Mouse (Mus musculus): ENCODE results near the gene Ccn5. TPM values are rescaled to one million over a fixed set of nuclear protein-coding genes. Genes with fewer than 3 reads are reported as not detected.

Ccn5 gene
- 0.88 and 0.99 TPM in 2 replicates for polyA plus RNA-seq (2012; ENCODE audit: insufficient read depth, insufficient read length, missing spikeins)

DNA sequence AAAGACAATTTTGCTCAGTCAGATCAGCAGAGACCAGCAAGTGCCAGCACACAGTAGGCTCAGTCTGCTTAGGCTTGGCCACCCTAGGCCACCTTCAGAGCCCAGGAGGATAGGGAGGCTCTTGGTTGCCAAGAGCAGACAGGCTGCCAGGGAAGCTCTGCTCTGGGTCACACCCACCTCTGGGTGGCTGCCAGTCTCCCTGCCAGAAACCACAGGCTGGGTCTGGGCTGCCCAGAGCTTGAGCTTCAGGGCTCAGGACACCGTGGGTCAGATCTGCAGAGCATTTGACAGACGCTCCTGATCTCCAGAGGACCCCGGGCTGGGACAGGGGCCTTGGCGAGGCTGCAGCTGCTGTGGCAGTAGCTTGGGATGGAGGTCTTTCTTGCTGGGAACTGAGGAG, at the start of gene Ccn5:
Ccn5 (plus strand) TSS at position 255 of the 400 bp plus-strand sequence.
- Histone ChIP-seq H3K27ac (replicated peaks; ENCODE audit: low read depth, low read length) (no peak within 1 kb of the TSS), H3K4me3 (ENCODE audit: insufficient read depth, low read depth, low read length) (no peak within 1 kb of the TSS), H3K4me1 (ENCODE audit: control insufficient read depth, insufficient read depth, insufficient read length, low read length) (peaks cover 3% of the 10 kb centered on the region; the same call in 1 of the 2 replicates)

DNA sequence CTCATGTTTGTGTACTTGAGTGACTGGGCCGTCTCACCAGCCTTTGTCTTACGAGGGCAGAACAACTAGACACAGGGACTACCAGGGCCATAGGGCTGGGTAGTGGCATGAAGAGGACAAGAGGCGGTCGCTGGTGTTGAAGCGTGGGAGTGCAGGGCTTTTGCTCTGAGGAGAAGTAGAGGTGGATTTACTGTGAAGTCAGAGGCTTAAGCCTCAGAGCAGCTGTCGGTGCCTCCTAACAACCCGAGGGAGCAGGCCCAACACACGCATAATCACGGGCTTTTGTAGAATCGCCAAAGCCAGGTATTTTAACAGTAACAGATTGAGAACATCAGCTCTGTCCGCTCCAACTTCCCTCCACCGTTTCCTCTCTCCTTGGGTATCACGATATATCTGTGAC, 44.0 kb upstream of the Ccn5 start:
- no peaks in the 10 kb centered on the region for H3K4me1 ChIP-seq (ENCODE audit: control insufficient read depth, insufficient read depth, insufficient read length, low read length)
- no peak overlapping the region for H3K4me3 ChIP-seq (ENCODE audit: insufficient read depth, low read depth, low read length)
- no peak overlapping the region for H3K27ac ChIP-seq (replicated peaks; ENCODE audit: low read depth, low read length)

DNA sequence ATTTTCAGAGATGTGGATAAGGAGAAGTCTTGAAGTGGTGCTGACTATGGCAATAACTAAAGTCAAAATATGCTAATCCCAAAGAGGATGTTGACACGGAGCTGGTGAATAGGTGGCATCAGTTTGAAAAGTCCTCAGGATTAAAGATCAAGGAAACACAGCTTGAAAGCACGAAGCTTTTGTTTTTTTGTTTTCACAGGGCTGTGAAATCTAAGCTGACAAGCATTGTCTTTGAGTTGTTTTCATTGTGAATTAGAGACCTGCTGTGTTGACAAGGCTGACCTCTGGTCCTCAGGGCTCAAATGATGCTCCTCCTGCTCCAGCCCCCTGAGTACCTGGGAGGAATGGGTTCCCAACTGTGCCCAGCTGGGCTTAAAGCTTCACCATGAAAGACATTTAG, 43.6 kb upstream of the Ccn5 start:
- no peak overlapping the region for H3K27ac ChIP-seq (replicated peaks; ENCODE audit: low read depth, low read length)
- H3K4me3 ChIP-seq (ENCODE audit: insufficient read depth, low read depth, low read length): no peak overlapping the region
- H3K4me1 ChIP-seq (ENCODE audit: control insufficient read depth, insufficient read depth, insufficient read length, low read length): no peaks in the 10 kb centered on the region

DNA sequence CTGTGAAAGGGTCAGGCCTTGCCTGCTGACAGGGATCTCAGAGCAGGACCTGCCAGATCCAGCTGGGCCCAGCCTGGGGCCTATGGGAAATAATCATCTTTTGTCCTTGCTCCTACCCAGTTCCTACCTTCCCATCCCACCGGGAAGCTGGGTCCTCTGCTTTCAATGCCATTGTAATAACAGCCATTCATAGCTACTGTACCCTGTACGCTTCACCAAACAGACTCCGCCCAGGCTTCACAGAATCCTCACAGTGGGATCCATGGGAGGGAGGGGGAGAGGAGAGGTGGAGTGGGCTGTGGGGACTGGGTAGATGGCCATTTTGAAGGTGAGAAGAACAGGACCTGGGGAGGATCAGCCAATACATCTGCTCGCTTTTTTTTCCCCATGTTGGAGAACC, 41.8 kb upstream of the Ccn5 start:
- Histone ChIP-seq H3K4me1 (ENCODE audit: control insufficient read depth, insufficient read depth, insufficient read length, low read length) (no peaks in the 10 kb centered on the region), H3K27ac (replicated peaks; ENCODE audit: low read depth, low read length) (no peak overlapping the region), H3K4me3 (ENCODE audit: insufficient read depth, low read depth, low read length) (no peak overlapping the region)

DNA sequence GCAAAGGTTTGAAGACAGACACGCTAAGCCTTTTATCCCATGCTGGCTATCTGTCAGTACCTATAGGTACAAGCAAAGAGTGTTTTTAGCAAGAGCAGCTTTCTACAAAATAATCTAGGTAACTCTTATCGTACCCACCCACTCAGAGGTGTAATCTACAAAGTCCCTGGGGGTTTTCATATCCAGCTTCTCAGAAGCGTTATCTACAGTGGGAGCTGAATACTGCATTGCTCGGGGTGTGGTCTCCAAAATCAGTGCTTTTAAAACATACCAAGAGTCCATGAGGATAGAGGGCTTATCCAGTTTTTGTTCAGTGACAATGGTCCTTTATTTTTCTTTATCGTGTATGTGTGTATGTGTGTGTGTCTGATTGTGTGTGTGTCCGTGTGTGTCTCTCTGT, 37.3 kb upstream of the Ccn5 start:
- H3K4me1 ChIP-seq (ENCODE audit: control insufficient read depth, insufficient read depth, insufficient read length, low read length): no peaks in the 10 kb centered on the region
- H3K4me3 ChIP-seq (ENCODE audit: insufficient read depth, low read depth, low read length): no peak overlapping the region
- H3K27ac ChIP-seq (replicated peaks; ENCODE audit: low read depth, low read length): no peak overlapping the region

DNA sequence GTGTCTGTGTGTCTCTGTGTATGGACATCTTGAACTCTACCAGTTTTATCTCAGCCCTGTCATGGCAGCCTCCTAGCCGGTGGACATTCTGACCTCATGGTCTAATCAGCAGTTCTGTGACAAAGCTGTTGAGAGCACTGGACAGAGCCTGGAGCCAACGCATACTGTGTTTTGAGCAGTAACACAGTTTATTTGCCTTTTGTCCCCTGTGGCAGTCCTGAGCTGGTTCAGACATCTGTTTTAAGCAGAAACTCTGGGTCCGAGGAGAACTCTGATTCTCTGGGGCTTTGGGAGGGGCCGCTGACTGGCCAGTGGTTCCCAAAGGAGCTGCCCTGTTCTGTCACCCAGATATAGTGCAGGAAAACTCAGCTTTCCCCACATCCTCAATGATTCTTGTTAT, 36.8 kb upstream of the Ccn5 start:
- Histone ChIP-seq H3K4me1 (ENCODE audit: control insufficient read depth, insufficient read depth, insufficient read length, low read length) (no peaks in the 10 kb centered on the region), H3K4me3 (ENCODE audit: insufficient read depth, low read depth, low read length) (no peak overlapping the region), H3K27ac (replicated peaks; ENCODE audit: low read depth, low read length) (no peak overlapping the region)

DNA sequence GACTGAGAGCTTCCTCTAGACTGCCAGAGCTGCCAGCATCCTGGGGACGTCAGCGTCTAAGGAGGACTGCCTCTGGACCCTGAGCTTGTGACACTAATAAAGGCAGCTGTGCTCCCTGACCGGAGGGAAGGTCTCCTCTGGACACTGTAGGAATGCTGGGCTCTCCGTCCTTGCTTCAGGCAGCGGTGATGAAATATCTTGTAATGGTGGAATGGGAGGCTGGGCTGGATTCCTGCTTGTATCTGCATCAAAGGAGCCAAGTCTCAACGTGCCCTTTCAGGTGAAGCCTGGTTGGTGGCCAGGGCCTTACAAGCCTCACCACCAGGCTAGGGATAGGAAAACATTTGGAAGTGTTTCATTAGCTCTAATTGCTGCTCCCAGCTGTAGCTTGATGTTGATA, 33.6 kb upstream of the Ccn5 start:
- no peaks in the 10 kb centered on the region for H3K4me1 ChIP-seq (ENCODE audit: control insufficient read depth, insufficient read depth, insufficient read length, low read length)
- H3K27ac ChIP-seq (replicated peaks; ENCODE audit: low read depth, low read length): no peak overlapping the region
- no peak overlapping the region for H3K4me3 ChIP-seq (ENCODE audit: insufficient read depth, low read depth, low read length)

DNA sequence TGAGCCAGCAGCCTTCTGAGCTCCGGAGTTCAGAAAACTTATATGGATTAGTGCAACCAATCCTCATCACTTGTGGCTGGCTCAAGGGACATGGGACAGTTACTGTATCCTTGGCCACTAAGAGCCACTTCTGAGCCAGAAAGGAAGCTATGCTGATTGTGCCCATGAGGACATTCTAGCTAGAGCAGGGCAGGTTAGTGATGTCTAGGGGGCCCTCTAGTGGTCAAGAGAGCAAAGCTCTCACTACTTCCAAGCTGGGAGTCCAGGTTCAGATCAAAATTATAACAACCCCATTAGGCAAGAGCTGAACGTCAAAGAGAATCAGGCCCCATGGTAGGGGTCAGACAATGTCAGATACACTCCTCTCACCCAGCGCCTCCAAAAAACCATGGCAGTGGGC, 33.0 kb upstream of the Ccn5 start:
- no peak overlapping the region for H3K4me3 ChIP-seq (ENCODE audit: insufficient read depth, low read depth, low read length)
- no peaks in the 10 kb centered on the region for H3K4me1 ChIP-seq (ENCODE audit: control insufficient read depth, insufficient read depth, insufficient read length, low read length)
- H3K27ac ChIP-seq (replicated peaks; ENCODE audit: low read depth, low read length): no peak overlapping the region

DNA sequence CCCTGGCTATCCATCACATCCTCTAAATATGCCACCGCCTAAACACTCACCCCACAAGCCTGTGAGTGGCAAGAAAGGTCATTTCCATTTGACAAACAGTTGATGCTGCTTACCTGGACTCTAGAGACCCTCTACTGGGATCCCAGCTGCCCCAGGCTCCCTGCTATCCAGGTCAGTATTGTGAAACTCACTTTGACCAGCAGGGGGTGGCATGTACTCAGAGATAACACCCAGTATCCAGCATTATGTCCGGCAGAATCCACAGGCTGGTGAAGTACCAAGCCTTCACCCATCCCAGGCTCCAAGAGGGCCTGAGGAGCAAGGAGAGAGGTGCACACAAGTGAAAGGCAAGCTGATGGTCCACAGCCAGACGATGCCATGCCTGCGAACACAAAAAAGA, 32.2 kb upstream of the Ccn5 start:
- Histone ChIP-seq H3K27ac (replicated peaks; ENCODE audit: low read depth, low read length) (no peak overlapping the region), H3K4me1 (ENCODE audit: control insufficient read depth, insufficient read depth, insufficient read length, low read length) (no peaks in the 10 kb centered on the region)

DNA sequence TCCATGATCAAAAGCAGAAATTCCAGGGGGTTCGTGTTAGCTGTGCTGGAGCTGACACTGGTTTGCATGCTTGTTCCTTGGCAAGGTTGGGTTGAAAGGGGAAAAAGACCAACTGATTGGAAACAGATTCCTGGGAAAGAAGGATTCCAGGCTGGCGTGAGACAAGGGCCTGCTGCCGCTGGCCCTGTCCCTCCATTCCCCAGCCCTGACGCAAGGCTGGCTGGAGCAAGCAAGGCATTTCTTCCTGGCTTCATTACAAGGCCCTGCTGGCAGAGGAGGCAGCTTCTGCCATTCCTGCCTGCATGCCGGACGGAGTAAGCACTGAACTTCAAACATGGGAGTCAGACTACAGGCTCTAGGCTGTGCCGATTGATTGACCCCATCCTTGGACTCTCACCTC, 22.2 kb upstream of the Ccn5 start:
- H3K4me1 ChIP-seq (ENCODE audit: control insufficient read depth, insufficient read depth, insufficient read length, low read length): peaks cover 2% of the 10 kb centered on the region; the same call in 1 of the 2 replicates
- no peak overlapping the region for H3K4me3 ChIP-seq (ENCODE audit: insufficient read depth, low read depth, low read length)
- no peak overlapping the region for H3K27ac ChIP-seq (replicated peaks; ENCODE audit: low read depth, low read length)

More for the DNA sequence above, 32.2 kb upstream of the Ccn5 start:
- no peak overlapping the region for H3K4me3 ChIP-seq (ENCODE audit: insufficient read depth, low read depth, low read length)

DNA sequence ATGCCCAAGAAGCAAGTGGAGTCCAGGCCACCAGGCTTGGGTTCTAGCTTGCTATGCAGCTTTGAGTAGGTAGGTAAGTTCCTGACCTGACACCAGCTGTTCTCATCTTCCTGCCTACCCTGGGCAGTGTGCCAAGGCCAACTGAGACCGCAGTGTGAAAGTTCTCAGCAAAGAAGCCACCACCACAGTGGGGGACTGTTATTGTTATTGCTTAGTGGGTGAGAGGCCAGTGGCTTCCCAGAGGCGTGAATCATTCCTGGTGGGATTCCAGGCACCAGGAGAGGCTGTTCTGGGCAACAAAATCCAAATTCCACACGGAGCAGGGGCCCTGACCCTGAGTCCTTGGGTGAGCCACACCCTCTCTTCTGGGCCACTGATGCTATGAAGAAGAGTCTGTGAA, 19.8 kb upstream of the Ccn5 start:
- Histone ChIP-seq H3K4me3 (ENCODE audit: insufficient read depth, low read depth, low read length) (no peak overlapping the region), H3K4me1 (ENCODE audit: control insufficient read depth, insufficient read depth, insufficient read length, low read length) (peaks cover 4% of the 10 kb centered on the region; the same call in 1 of the 2 replicates), H3K27ac (replicated peaks; ENCODE audit: low read depth, low read length) (no peak overlapping the region)

DNA sequence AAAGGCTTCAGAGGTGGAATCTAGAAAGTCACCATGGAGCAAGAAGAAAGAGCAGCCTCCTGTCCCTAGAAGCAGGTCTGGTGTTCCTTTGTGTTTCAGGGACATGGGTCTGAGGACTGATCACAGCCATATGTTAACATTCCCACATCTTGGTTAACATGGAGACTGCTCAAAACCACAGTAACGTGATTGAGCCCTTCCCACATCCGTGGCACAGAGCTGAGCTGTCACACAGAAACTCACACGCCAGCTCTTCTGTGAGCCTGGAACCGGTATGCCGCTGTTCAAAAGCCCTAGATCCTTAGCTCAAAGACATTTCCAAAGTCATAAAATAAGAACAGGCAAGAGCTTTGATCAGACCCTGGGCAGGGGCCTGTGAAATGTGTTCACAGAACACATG, 19.3 kb upstream of the Ccn5 start:
- H3K4me1 ChIP-seq (ENCODE audit: control insufficient read depth, insufficient read depth, insufficient read length, low read length): peaks cover 4% of the 10 kb centered on the region; the same call in 1 of the 2 replicates
- no peak overlapping the region for H3K4me3 ChIP-seq (ENCODE audit: insufficient read depth, low read depth, low read length)
- H3K27ac ChIP-seq (replicated peaks; ENCODE audit: low read depth, low read length): no peak overlapping the region

DNA sequence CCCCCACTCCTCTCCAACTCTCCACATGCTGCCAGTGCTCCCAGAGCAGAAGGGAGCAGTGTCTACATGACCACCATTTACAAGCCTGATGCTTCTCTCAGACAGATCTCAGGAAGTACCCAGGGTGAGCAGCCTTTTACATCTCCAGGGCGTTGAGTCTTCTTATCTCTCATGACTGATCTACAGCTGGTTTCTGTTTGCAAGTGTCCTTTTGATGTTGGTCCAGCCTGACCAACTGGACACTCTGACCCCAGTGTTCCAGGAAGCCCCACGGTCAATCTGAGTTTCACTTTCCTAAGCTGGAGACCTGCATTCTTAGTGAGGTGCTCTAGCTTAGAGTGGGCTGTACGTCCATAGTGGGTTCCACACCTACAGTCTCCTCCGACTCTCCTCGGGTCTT, 16.8 kb upstream of the Ccn5 start:
- Histone ChIP-seq H3K4me3 (ENCODE audit: insufficient read depth, low read depth, low read length) (no peak overlapping the region), H3K4me1 (ENCODE audit: control insufficient read depth, insufficient read depth, insufficient read length, low read length) (peaks cover 4% of the 10 kb centered on the region; the same call in 1 of the 2 replicates), H3K27ac (replicated peaks; ENCODE audit: low read depth, low read length) (no peak overlapping the region)

DNA sequence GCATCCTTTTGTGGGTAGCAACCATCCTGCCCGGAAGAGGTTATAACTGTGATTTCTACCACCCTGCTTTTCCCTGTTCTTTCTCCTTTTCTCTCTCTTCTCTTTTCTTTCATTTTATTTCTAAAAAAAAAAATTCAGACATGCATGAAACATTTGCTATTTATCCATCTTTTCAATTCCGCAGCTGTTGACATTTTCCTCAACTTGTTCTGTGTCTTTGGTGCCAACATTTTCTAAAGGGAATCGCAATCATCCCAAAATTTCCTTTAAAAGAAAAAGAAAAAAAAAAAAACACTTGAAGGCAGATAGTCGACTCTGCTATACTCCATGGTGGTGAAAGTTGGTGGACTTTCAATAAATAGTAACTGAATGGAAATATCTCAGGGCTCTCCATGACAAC, 11.5 kb upstream of the Ccn5 start:
- Histone ChIP-seq H3K27ac (replicated peaks; ENCODE audit: low read depth, low read length) (no peak overlapping the region), H3K4me1 (ENCODE audit: control insufficient read depth, insufficient read depth, insufficient read length, low read length) (peaks cover under 1% of the 10 kb centered on the region; the same call in 1 of the 2 replicates), H3K4me3 (ENCODE audit: insufficient read depth, low read depth, low read length) (no peak overlapping the region)

DNA sequence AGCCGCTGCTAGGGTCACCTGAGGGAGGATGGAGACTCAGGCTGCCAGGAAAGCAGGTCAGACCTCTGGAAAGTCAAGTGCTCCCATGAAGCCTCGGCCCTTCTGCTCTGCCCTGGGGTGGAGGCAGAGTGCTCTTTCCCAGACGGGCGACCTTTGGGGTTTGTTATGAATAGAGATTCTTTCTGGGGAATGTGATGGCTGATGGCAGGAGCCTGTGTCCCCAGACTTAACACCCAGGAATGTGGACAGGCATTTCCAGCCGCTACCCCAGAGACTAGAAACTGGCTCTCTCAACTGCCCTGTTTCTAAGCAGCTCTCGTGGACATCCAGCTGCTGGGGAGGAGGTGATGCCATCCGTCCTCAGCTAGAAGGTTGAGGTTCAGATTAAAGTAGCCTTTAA, 11.0 kb upstream of the Ccn5 start:
- Histone ChIP-seq H3K4me3 (ENCODE audit: insufficient read depth, low read depth, low read length) (no peak overlapping the region), H3K27ac (replicated peaks; ENCODE audit: low read depth, low read length) (no peak overlapping the region), H3K4me1 (ENCODE audit: control insufficient read depth, insufficient read depth, insufficient read length, low read length) (no peaks in the 10 kb centered on the region)

DNA sequence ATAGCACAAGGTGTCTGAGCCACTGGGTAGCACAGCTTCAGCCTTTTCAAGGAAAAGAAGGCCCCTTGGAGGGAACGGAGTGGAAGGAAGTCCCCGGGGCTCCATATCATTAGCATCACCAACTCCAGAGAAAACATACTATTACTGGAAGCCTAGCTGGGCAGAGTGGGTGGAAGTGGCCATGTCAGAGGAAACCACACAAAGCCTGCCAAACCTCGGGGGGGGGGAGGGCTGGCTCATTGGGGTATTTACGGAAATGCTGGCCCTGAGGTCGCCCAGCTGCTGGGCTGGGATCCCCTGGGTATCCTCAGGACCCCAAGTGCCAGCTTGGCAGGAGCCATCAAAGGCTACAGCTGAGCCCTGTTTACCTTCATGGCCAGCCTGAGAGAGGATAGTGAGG, 7.6 kb upstream of the Ccn5 start:
- Histone ChIP-seq H3K4me3 (ENCODE audit: insufficient read depth, low read depth, low read length) (no peak overlapping the region), H3K4me1 (ENCODE audit: control insufficient read depth, insufficient read depth, insufficient read length, low read length) (no peaks in the 10 kb centered on the region), H3K27ac (replicated peaks; ENCODE audit: low read depth, low read length) (no peak overlapping the region)
